Mouse (Mus musculus): ENCODE data around the gene Zfyve19.

DNA sequence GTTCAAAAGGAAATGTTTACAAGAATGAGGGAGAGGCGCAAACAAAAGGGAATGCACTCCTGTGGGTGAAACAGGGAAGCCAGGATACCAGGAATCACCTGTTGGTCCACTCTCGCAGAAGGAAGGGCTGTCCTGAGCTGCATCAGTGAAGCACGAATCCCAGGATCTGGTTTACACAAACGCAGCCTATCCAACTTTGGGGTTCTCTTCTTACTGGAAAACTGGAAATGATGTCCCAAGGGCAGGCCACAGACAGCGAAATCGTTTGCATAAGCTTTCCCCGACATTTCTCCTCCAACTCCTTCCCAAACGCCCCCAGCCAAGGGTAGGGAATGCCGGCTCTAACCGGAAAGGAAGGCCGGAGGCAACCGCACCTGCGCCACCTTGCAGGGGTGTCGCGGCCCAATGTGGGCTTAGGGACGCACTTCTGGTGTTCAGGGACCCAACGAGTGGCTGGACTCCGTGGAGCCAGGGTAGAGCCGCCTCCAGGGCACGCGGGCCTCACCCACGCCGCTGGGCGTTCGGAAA, 28.3 kb downstream of the Zfyve19 start:
- no peak for TF ChIP-seq CTCF (IDR thresholded peaks at IDR 0.05; ENCODE audit: control insufficient read depth, insufficient read depth, low read length)
- no peak for TF ChIP-seq POLR2A (IDR thresholded peaks at IDR 0.05; ENCODE audit: borderline replicate concordance, control insufficient read depth, low read depth, low read length)
